Mouse (Mus musculus): Measurements from ENCODE around the gene Rnpep. TPM values are rescaled to one million over a fixed set of nuclear protein-coding genes. Genes with fewer than 3 reads are reported as not detected.

Gene Rnpep
- total and polyA plus RNA-seq, 3 experiments = 72.6 to 118 (median 73.8) TPM

- DNase-seq (ENCODE audit: extremely low read depth) = peak; percentile 94
- Histone ChIP-seq H3K4me3 (replicated peaks in 1 of 3; ENCODE audit: low read depth in 2 of 3, low read length in 2 of 3, poor library complexity in 1 of 3) (peak within 1 kb of the TSS; percentile 91 to 96 (median 94)), H3K27ac (ENCODE audit: insufficient read depth, low read depth) (peak within 1 kb of the TSS; percentile 70), H3K9ac (ENCODE audit: insufficient read depth, low read depth) (peak within 1 kb of the TSS; percentile 84), H3K79me2 (replicated peaks; ENCODE audit: control insufficient read depth, extremely low read depth, insufficient read depth, poor library complexity, severe bottlenecking) (peaks cover 48% of the 10 kb centered on the region), H3K4me2 (ENCODE audit: insufficient read depth, low read depth, poor library complexity, severe bottlenecking) (peak within 1 kb of the TSS; percentile 96), H3K9me3 (replicated peaks; ENCODE audit: low read length) (no peaks in the 10 kb centered on the region), H3K36me3 (replicated peaks in 1 of 2; ENCODE audit: control insufficient read depth in 1 of 2, insufficient read depth in 1 of 2, low read length in 1 of 2) (peaks cover 8 to 25% of the 10 kb centered on the region in 2 experiments), H3K4me1 (ENCODE audit: control insufficient read depth in 1 of 2, insufficient read depth in 2 of 2) (peaks cover 6 to 24% of the 10 kb centered on the region in 2 experiments), H3K27me3 (replicated peaks) (peaks cover 15% of the 10 kb centered on the region)
- dilution Hi-C loops (cut with MboI; ENCODE audit: extremely low pct_ligation_motif_present, extremely low pct_unique_long_range_greater_than_20kb, low sequenced_read_pairs) (no loop called here), in situ Hi-C loops (cut with MboI; ENCODE audit: low pct_ligation_motif_present, low pct_unique_long_range_greater_than_20kb, low sequenced_read_pairs) (loop anchor here (5.0 kb wide), 1 partner anchor 36 kb away; no protein-coding TSS in a partner anchor)
- TF ChIP-seq ELF1 (IDR thresholded peaks at IDR 0.05; ENCODE audit: low read depth, low read length) = peak; percentile 81
- peak; percentile 63 for TF ChIP-seq MYC (IDR thresholded peaks at IDR 0.05; ENCODE audit: low read depth, low read length)
- peak; percentile 87; the same call in 1 of the 2 replicates for TF ChIP-seq MXI1 (IDR thresholded peaks at IDR 0.05; ENCODE audit: low read depth, low read length)
- TF ChIP-seq ZKSCAN1 (IDR thresholded peaks at IDR 0.05; ENCODE audit: borderline replicate concordance, low read depth, low read length) = no peak
- peak; percentile 50 for TF ChIP-seq NRF1 (IDR thresholded peaks at IDR 0.05; ENCODE audit: low read depth, low read length)
- peak; percentile 92 for TF ChIP-seq ZMIZ1 (IDR thresholded peaks at IDR 0.05; ENCODE audit: low read depth, low read length)
- TF ChIP-seq RCOR1 (conservative IDR thresholded peaks at IDR 0.05; ENCODE audit: low read depth, low read length) = 0 out of 2 replicates have a peak, but pooled peaks have one; percentile 36
- peak; percentile 67; the same call in 1 of the 2 replicates for TF ChIP-seq SIN3A (IDR thresholded peaks at IDR 0.05; ENCODE audit: low read length)
- TF ChIP-seq JUND (conservative IDR thresholded peaks at IDR 0.05; ENCODE audit: low read depth, low read length) = no peak
- TF ChIP-seq MAZ (IDR thresholded peaks at IDR 0.05; ENCODE audit: low read depth, low read length) = peak; percentile 52; the same call in 1 of the 2 replicates
- peak; percentile 35; the same call in 1 of the 2 replicates for TF ChIP-seq BHLHE40 (IDR thresholded peaks at IDR 0.05; ENCODE audit: low read depth, low read length)
- TF ChIP-seq ETS1 (conservative IDR thresholded peaks at IDR 0.05; ENCODE audit: low read depth, low read length) = no peak
- no peak for TF ChIP-seq ZNF384 (IDR thresholded peaks at IDR 0.05; ENCODE audit: low read depth, low read length)
- TF ChIP-seq RAD21 (IDR thresholded peaks at IDR 0.05; ENCODE audit: low read depth, low read length) = no peak
- peak; percentile 99 for TF ChIP-seq CHD2 (IDR thresholded peaks at IDR 0.05; ENCODE audit: low read length)
- peak; percentile 87 for TF ChIP-seq HCFC1 (IDR thresholded peaks at IDR 0.05; ENCODE audit: low read depth, low read length)
- no peak for TF ChIP-seq MAFK (IDR thresholded peaks at IDR 0.05; ENCODE audit: insufficient replicate concordance, low read length)
- TF ChIP-seq TBP (conservative IDR thresholded peaks at IDR 0.05; ENCODE audit: low read depth, low read length) = peak; percentile 79
- no peak for TF ChIP-seq USF1 (IDR thresholded peaks at IDR 0.05; ENCODE audit: low read depth, low read length)
- peak; percentile 95 for TF ChIP-seq NELFE (IDR thresholded peaks at IDR 0.05; ENCODE audit: low read depth, low read length)
- no peak for TF ChIP-seq SMC3 (IDR thresholded peaks at IDR 0.05; ENCODE audit: low read depth, low read length)
- peak; percentile 37; the same call in 1 of the 2 replicates for TF ChIP-seq IRF4 (IDR thresholded peaks at IDR 0.05; ENCODE audit: low read depth, low read length)
- TF ChIP-seq KAT2A (IDR thresholded peaks at IDR 0.05; ENCODE audit: insufficient replicate concordance, low read length) = peak; percentile 80; the same call in 1 of the 2 replicates
- TF ChIP-seq MAX (IDR thresholded peaks at IDR 0.05; ENCODE audit: low read length) = peak; percentile 89
- peak; percentile 64; the same call in 1 of the 2 replicates for TF ChIP-seq POLR2AphosphoS2 (IDR thresholded peaks at IDR 0.05; ENCODE audit: low read depth, low read length)
- TF ChIP-seq POLR2A (IDR thresholded peaks at IDR 0.05; ENCODE audit: low read depth, low read length) = peak; percentile 95
- 0 out of 2 replicates have a peak, but pooled peaks have one; percentile 41 for TF ChIP-seq MEF2A (IDR thresholded peaks at IDR 0.05; ENCODE audit: borderline replicate concordance, low read depth, low read length)
- peak; percentile 84 for TF ChIP-seq TCF12 (IDR thresholded peaks at IDR 0.05; ENCODE audit: low read depth, low read length)
- TF ChIP-seq UBTF (IDR thresholded peaks at IDR 0.05; ENCODE audit: low read depth, low read length) = no peak
Observed at GRCm38 (mm10) chr1:135313284-135314031, 29.6 kb upstream of the Rnpep start, which contains the start of gene Timm17a. Timm17a (minus strand) TSS chr1:135313778.

Measured in CH12.LX (cell line).